Comparison of ENCODE assay signal across 18 mouse cellular contexts in the genomic region with DNA sequence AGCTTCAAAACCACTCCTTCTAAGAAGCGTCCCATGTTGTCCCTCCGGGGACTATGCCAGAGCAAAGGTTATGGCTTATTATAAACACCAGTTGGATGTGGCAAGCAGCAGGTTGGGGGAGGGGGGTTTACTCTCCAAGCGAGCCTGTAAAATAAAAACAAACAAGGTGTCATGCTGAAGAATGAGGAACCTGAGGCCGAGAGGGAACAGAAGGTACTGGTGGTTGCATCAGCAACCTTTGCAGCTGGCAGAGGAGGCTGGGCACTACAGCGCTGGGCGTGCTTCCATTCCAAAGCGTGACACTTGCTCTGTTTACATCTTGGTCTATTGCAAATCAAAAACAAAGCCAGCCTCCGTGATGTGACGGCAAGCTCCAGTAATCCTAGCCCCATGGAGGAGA. TPM values are rescaled to one million over a fixed set of nuclear protein-coding genes. Genes with fewer than 3 reads are reported as not detected.
A peak's percentile ranks its signal among the peaks of the same experiment; 100 is the strongest.
DNase-seq lines count a peak whose midpoint lies in the region; ATAC-seq and TF ChIP-seq lines count a peak whose summit lies in the region.
"Had no signal": no experiment of that assay in that cellular context is flagged by ENCODE, and none has a peak within 500 bp of the region (broad histone marks: within the 10 kb centered on the region; RNA-seq: fewer than 3 reads in every experiment).

No protein-coding gene starts in this region.

- DNase-seq in lung, embryonic 14.5 days = peak; percentile 34
- no peak for DNase-seq in heart, postnatal 25 days (ENCODE audit: low spot score)
- no peak for DNase-seq in adrenal gland, postnatal 10 days
- no peak for DNase-seq in hindbrain, embryonic 10.5 days (ENCODE audit: low spot score)
- DNase-seq: cerebellum, adult 11-12 months; embryo, embryonic 11 days; kidney, adult 9 months had no signal

- WGBS in midbrain, embryonic 12.5 days = 36% methylated on average over 9 of the region's 9 CpGs
- WGBS in midbrain, embryonic 15.5 days = 37% methylated on average over 9 of the region's 9 CpGs
- 26% methylated on average over 9 of the region's 9 CpGs for WGBS in bone marrow, adult 2 months
- 7% methylated on average over 9 of the region's 9 CpGs for WGBS in lung, embryonic 14.5 days
- 7% methylated on average over 9 of the region's 9 CpGs for WGBS in small intestine, adult 2 months
- WGBS in hindbrain, embryonic 10.5 days = 43% methylated on average over 9 of the region's 9 CpGs

- H3K27me3 ChIP-seq in midbrain, embryonic 12.5 days = 0 out of 2 replicates have a peak, but pooled peaks cover 6% of the 10 kb centered on the region
- no peaks in the 10 kb centered on the region for H3K27me3 ChIP-seq in midbrain, embryonic 15.5 days (replicated peaks)
- H3K27me3 ChIP-seq in lung, embryonic 14.5 days (ENCODE audit: insufficient read depth, low read length) = no peaks in the 10 kb centered on the region
- H3K27me3 ChIP-seq in small intestine, adult 2 months (ENCODE audit: control insufficient read depth, insufficient read depth, low read length) = no peaks in the 10 kb centered on the region
- no peaks in the 10 kb centered on the region for H3K27me3 ChIP-seq in hindbrain, embryonic 10.5 days (ENCODE audit: insufficient read depth, poor library complexity, severe bottlenecking)
- H3K27me3 ChIP-seq: forebrain, embryonic 13.5 days had no signal

- ATAC-seq in midbrain, embryonic 12.5 days (ENCODE audit: low FRiP score, low read depth) = no peak
- ATAC-seq in midbrain, embryonic 15.5 days (replicated peaks) = no peak
- no peak for ATAC-seq in lung, embryonic 14.5 days (ENCODE audit: insufficient read depth)
- ATAC-seq: forebrain, embryonic 13.5 days had no signal

- peaks cover 19% of the 10 kb centered on the region for H3K4me1 ChIP-seq in midbrain, embryonic 12.5 days
- peaks cover 26% of the 10 kb centered on the region for H3K4me1 ChIP-seq in midbrain, embryonic 15.5 days
- H3K4me1 ChIP-seq in bone marrow, adult 2 months (ENCODE audit: control insufficient read depth, insufficient read depth, low read length) = peaks cover 3% of the 10 kb centered on the region; the same call in 1 of the 2 replicates
- H3K4me1 ChIP-seq in lung, embryonic 14.5 days (ENCODE audit: insufficient read depth) = peaks cover 11% of the 10 kb centered on the region
- H3K4me1 ChIP-seq in small intestine, adult 2 months (ENCODE audit: control insufficient read depth, insufficient read depth, insufficient read length, low read length) = peaks cover 13% of the 10 kb centered on the region
- H3K4me1 ChIP-seq in hindbrain, embryonic 10.5 days (replicated peaks) = peaks cover 55% of the 10 kb centered on the region

- H3K4me2 ChIP-seq in midbrain, embryonic 12.5 days (replicated peaks) = no peak overlapping the region
- no peak overlapping the region for H3K4me2 ChIP-seq in midbrain, embryonic 15.5 days
- H3K4me2 ChIP-seq in lung, embryonic 14.5 days = no peak overlapping the region
- H3K4me2 ChIP-seq: forebrain, embryonic 13.5 days had no signal

- intact Hi-C loops in heart, postnatal 25 days (cut with DNase I) = no loop called here

- H3K9me3 ChIP-seq in midbrain, embryonic 12.5 days = no peaks in the 10 kb centered on the region
- no peaks in the 10 kb centered on the region for H3K9me3 ChIP-seq in midbrain, embryonic 15.5 days
- no peaks in the 10 kb centered on the region for H3K9me3 ChIP-seq in lung, embryonic 14.5 days (ENCODE audit: low read depth, low read length)
- no peaks in the 10 kb centered on the region for H3K9me3 ChIP-seq in hindbrain, embryonic 10.5 days
- H3K9me3 ChIP-seq: forebrain, embryonic 13.5 days had no signal

- TF ChIP-seq CTCF in bone marrow, adult 2 months (IDR thresholded peaks at IDR 0.05; ENCODE audit: control insufficient read depth, insufficient read depth, low read length) = no peak
- TF ChIP-seq CTCF in lung, embryonic 14.5 days (IDR thresholded peaks at IDR 0.05; ENCODE audit: low read depth) = no peak
- TF ChIP-seq CTCF in small intestine, adult 2 months (IDR thresholded peaks at IDR 0.05; ENCODE audit: extremely low read depth, insufficient read length, insufficient replicate concordance, low read depth, low read length) = no peak

- no peak overlapping the region for H3K4me3 ChIP-seq in midbrain, embryonic 12.5 days
- no peak overlapping the region for H3K4me3 ChIP-seq in midbrain, embryonic 15.5 days
- no peak overlapping the region for H3K4me3 ChIP-seq in bone marrow, adult 2 months (replicated peaks; ENCODE audit: control insufficient read depth, low read depth, low read length)
- H3K4me3 ChIP-seq in lung, embryonic 14.5 days (ENCODE audit: low read depth, low read length) = no peak overlapping the region
- H3K4me3 ChIP-seq in small intestine, adult 2 months (ENCODE audit: low read depth, low read length) = no peak overlapping the region
- no peak overlapping the region for H3K4me3 ChIP-seq in hindbrain, embryonic 10.5 days
- H3K4me3 ChIP-seq: forebrain, embryonic 13.5 days had no signal

- no peak overlapping the region for H3K9ac ChIP-seq in midbrain, embryonic 12.5 days (replicated peaks)
- H3K9ac ChIP-seq in midbrain, embryonic 15.5 days = no peak overlapping the region
- no peak overlapping the region for H3K9ac ChIP-seq in lung, embryonic 14.5 days
- H3K9ac ChIP-seq: forebrain, embryonic 13.5 days; liver, embryonic 14.5 days had no signal

- no peak for TF ChIP-seq POLR2A in bone marrow, adult 2 months (IDR thresholded peaks at IDR 0.05; ENCODE audit: borderline replicate concordance, control insufficient read depth, low read depth, low read length)
- no peak for TF ChIP-seq POLR2A in small intestine, adult 2 months (IDR thresholded peaks at IDR 0.05; ENCODE audit: low read depth, low read length)

- H3K36me3 ChIP-seq in midbrain, embryonic 12.5 days = no peaks in the 10 kb centered on the region
- H3K36me3 ChIP-seq in midbrain, embryonic 15.5 days (replicated peaks) = no peaks in the 10 kb centered on the region
- H3K36me3 ChIP-seq in lung, embryonic 14.5 days (ENCODE audit: insufficient read depth) = no peaks in the 10 kb centered on the region
- H3K36me3 ChIP-seq in small intestine, adult 2 months (ENCODE audit: control insufficient read depth, insufficient read depth, low read length) = no peaks in the 10 kb centered on the region
- no peaks in the 10 kb centered on the region for H3K36me3 ChIP-seq in hindbrain, embryonic 10.5 days

- H3K27ac ChIP-seq in midbrain, embryonic 12.5 days (replicated peaks) = peak overlapping the region; percentile 25; the same call in 1 of the 2 replicates
- H3K27ac ChIP-seq in midbrain, embryonic 15.5 days = no peak overlapping the region
- peak overlapping the region; percentile 93 for H3K27ac ChIP-seq in bone marrow, adult 2 months (ENCODE audit: control insufficient read depth, insufficient read depth, low read depth, low read length, poor library complexity)
- H3K27ac ChIP-seq in lung, embryonic 14.5 days (ENCODE audit: low read depth) = no peak overlapping the region
- peak overlapping the region; percentile 42 for H3K27ac ChIP-seq in small intestine, adult 2 months (ENCODE audit: insufficient read depth, low read depth, low read length)
- H3K27ac ChIP-seq in hindbrain, embryonic 10.5 days = no peak overlapping the region
- H3K27ac ChIP-seq: forebrain, embryonic 13.5 days; liver, embryonic 14.5 days had no signal

RNA-seq across cellular contexts. Expression of a gene that starts 1.9 kb away (rescaled TPM):
- polyA plus RNA-seq in midbrain, embryonic 12.5 days (2016; fragmentation: Nextera tagmentation; extraction: Ambion mirVana) = 20.3 and 22.8 TPM in 2 replicates
- 34.5 and 36.5 TPM in 2 replicates for polyA plus RNA-seq in midbrain, embryonic 15.5 days (2015; fragmentation: Nextera tagmentation; extraction: Ambion mirVana)
- polyA plus RNA-seq in bone marrow, adult 2 months (2011; ENCODE audit: insufficient read depth, insufficient read length, low replicate concordance, missing spikeins) = 9.4 and 19.4 TPM in 2 replicates
- polyA plus RNA-seq in lung, embryonic 14.5 days (2014; fragmentation: Nextera tagmentation; extraction: Ambion mirVana) = 17.5 and 18.4 TPM in 2 replicates
- polyA plus RNA-seq in small intestine, adult 2 months (2012; rRNA removed) = 24.9 and 30.3 TPM in 2 replicates
- 100 to 1,000 TPM in 1 of 2 experiments, 10 to 100 TPM in 1; 93.0 to 105 TPM for total RNA-seq in heart, postnatal 25 days (2021)
- total RNA-seq in adrenal gland, postnatal 10 days (2021) = 10 to 100 TPM; 33.6 to 43.8 TPM
- polyA plus RNA-seq in hindbrain, embryonic 10.5 days (2016; fragmentation: Nextera tagmentation; extraction: Ambion mirVana) = 16.7 and 18.8 TPM in 2 replicates

RNA-seq across cellular contexts. Expression of a gene that starts 9.7 kb away (rescaled TPM):
- 280 and 292 TPM in 2 replicates for polyA plus RNA-seq in midbrain, embryonic 12.5 days (2016; fragmentation: Nextera tagmentation; extraction: Ambion mirVana)
- 372 and 386 TPM in 2 replicates for polyA plus RNA-seq in midbrain, embryonic 15.5 days (2015; fragmentation: Nextera tagmentation; extraction: Ambion mirVana)
- polyA plus RNA-seq in bone marrow, adult 2 months (2011; ENCODE audit: insufficient read depth, insufficient read length, low replicate concordance, missing spikeins) = 106 and 113 TPM in 2 replicates
- 198 and 202 TPM in 2 replicates for polyA plus RNA-seq in lung, embryonic 14.5 days (2014; fragmentation: Nextera tagmentation; extraction: Ambion mirVana)
- 50.7 and 82.2 TPM in 2 replicates for polyA plus RNA-seq in small intestine, adult 2 months (2012; rRNA removed)
- total RNA-seq in heart, postnatal 25 days (2021) = 100 to 1,000 TPM; 231 to 247 TPM
- total RNA-seq in adrenal gland, postnatal 10 days (2021) = 100 to 1,000 TPM; 132 to 152 TPM
- polyA plus RNA-seq in hindbrain, embryonic 10.5 days (2016; fragmentation: Nextera tagmentation; extraction: Ambion mirVana) = 222 and 268 TPM in 2 replicates

RNA-seq across cellular contexts. Expression of a gene that starts 36.3 kb away (rescaled TPM):
- not detected in 2 replicates for polyA plus RNA-seq in midbrain, embryonic 12.5 days (2016; fragmentation: Nextera tagmentation; extraction: Ambion mirVana)
- not detected in 2 replicates for polyA plus RNA-seq in midbrain, embryonic 15.5 days (2015; fragmentation: Nextera tagmentation; extraction: Ambion mirVana)
- not detected in 2 replicates for polyA plus RNA-seq in bone marrow, adult 2 months (2011; ENCODE audit: insufficient read depth, insufficient read length, low replicate concordance, missing spikeins)
- polyA plus RNA-seq in lung, embryonic 14.5 days (2014; fragmentation: Nextera tagmentation; extraction: Ambion mirVana) = not detected in 2 replicates
- polyA plus RNA-seq in small intestine, adult 2 months (2012; rRNA removed) = not detected in 2 replicates
- not detected for total RNA-seq in heart, postnatal 25 days (2021)
- total RNA-seq in adrenal gland, postnatal 10 days (2021) = not detected
- 0.17 TPM in 1 of 2 replicates, not detected in the other for polyA plus RNA-seq in hindbrain, embryonic 10.5 days (2016; fragmentation: Nextera tagmentation; extraction: Ambion mirVana)
- total RNA-seq: adrenal gland, adult 18-20 months; heart, adult 18-20 months; layer of hippocampus, postnatal 14 days had no signal
- polyA plus RNA-seq: forebrain, embryonic 13.5 days; hindbrain, embryonic 11.5 days; liver, embryonic 14.5 days; urinary bladder, adult 2 months had no signal

Comparison
In these comparisons a context has a peak if more than half of its experiments do, and no peak if none do; other contexts are left out.
1. H3K27ac ChIP-seq: peak in midbrain, embryonic 12.5 days (single experiment), bone marrow, adult 2 months (single experiment) and small intestine, adult 2 months (single experiment); none in midbrain, embryonic 15.5 days (single experiment), lung, embryonic 14.5 days (single experiment) and hindbrain, embryonic 10.5 days (single experiment).